Mouse (Mus musculus) MEL (cell line): ENCODE results near the gene Gm5901. TPM values are rescaled to one million over a fixed set of nuclear protein-coding genes. Genes with fewer than 3 reads are reported as not detected.

Experiments used
- DNase-seq: peaks from one replicate; pipeline ENCODE4 v3.0.0; 2011; ENCODE audit warnings: low read depth, low spot score
- H3K27ac ChIP-seq: 2 replicates; pipeline ENCODE4 v1.5.1; 2012; ENCODE audit warnings: low read depth, mild to moderate bottlenecking, control low read depth, low read length, moderate library complexity; ENCODE audit not compliant: control insufficient read depth
- H3K27me3 ChIP-seq, 2 experiments: fragments of 150-350 bp in 1 of 2; sonication (generic) in 1 of 2; 2 replicates each; pipeline ENCODE4 v1.6.1; 2012; ENCODE audit warnings: low read length in 2 of 2, mild to moderate bottlenecking in 2 of 2, improper control_type of control experiment in 1 of 2, moderate library complexity in 1 of 2; ENCODE audit not compliant: insufficient read depth in 2 of 2, control insufficient read depth in 1 of 2
- H3K36me3 ChIP-seq, 2 experiments: 2 replicates each; pipeline ENCODE4 v1.6.1; 2012 to 2014; ENCODE audit warnings: low read length in 2 of 2, improper control_type of control experiment in 1 of 2, inconsistent platforms in 1 of 2, mild to moderate bottlenecking in 1 of 2; ENCODE audit not compliant: insufficient read depth in 2 of 2, control insufficient read depth in 1 of 2
- H3K4me1 ChIP-seq, 2 experiments: fragments of 150-350 bp in 1 of 2; sonication (generic) in 1 of 2; 2 replicates each; pipeline ENCODE4 v1.6.1; 2012; ENCODE audit warnings: low read length in 2 of 2, improper control_type of control experiment in 1 of 2, mild to moderate bottlenecking in 1 of 2; ENCODE audit not compliant: insufficient read depth in 2 of 2, control insufficient read depth in 1 of 2
- H3K4me3 ChIP-seq, 2 experiments: fragments of 150-350 bp in 1 of 2; sonication (generic) in 1 of 2; 2 replicates each; pipeline ENCODE4 v1.5.1; 2012; ENCODE audit warnings: low read depth in 2 of 2, low read length in 2 of 2, mild to moderate bottlenecking in 2 of 2, moderate library complexity in 2 of 2, control low read depth in 1 of 2, improper control_type of control experiment in 1 of 2; ENCODE audit not compliant: control insufficient read depth in 1 of 2, insufficient read depth in 1 of 2
- H3K79me2 ChIP-seq: 2 replicates; pipeline ENCODE4 v1.6.1; 2012; ENCODE audit warnings: mild to moderate bottlenecking, low read length, moderate library complexity; ENCODE audit not compliant: control insufficient read depth, poor library complexity, insufficient read depth
- H3K9ac ChIP-seq: 2 replicates; pipeline ENCODE4 v1.6.1; 2012; ENCODE audit warnings: low read depth, mild to moderate bottlenecking, control low read depth, low read length, moderate library complexity; ENCODE audit not compliant: control insufficient read depth, poor library complexity, severe bottlenecking
- H3K9me3 ChIP-seq: fragments of 150-350 bp; sonication (generic); replicated peaks from 2 replicates; pipeline ENCODE4 v1.6.1; 2012; ENCODE audit warnings: mild to moderate bottlenecking, low read length, improper control_type of control experiment, moderate library complexity; ENCODE audit not compliant: insufficient read depth
- CHD2 ChIP-seq: IDR thresholded peaks from 2 replicates; pipeline ENCODE4 v1.6.1; 2011; ENCODE audit warnings: low read length, improper control_type of control experiment
- CTCF ChIP-seq, 3 experiments: IDR thresholded peaks in 2 of 3; conservative IDR thresholded peaks in 1 of 3; 2 replicates each; pipeline ENCODE4 v1.5.1; 2011 to 2012; ENCODE audit warnings: low read length in 3 of 3, low read depth in 2 of 3, mild to moderate bottlenecking in 2 of 3, improper control_type of control experiment in 1 of 3, inconsistent platforms in 1 of 3, mixed read lengths in 1 of 3, moderate library complexity in 1 of 3; ENCODE audit not compliant: control insufficient read depth in 1 of 3, insufficient read depth in 1 of 3, poor library complexity in 1 of 3, severe bottlenecking in 1 of 3
- E2F4 ChIP-seq: IDR thresholded peaks from 2 replicates; pipeline ENCODE4 v1.6.1; 2011; ENCODE audit warnings: low read depth, low read length, improper control_type of control experiment, borderline replicate concordance
- EP300 ChIP-seq, 2 experiments: IDR thresholded peaks; 2 replicates each; pipeline ENCODE4 v1.6.1; 2011; ENCODE audit warnings: improper control_type of control experiment in 2 of 2, low read length in 2 of 2, low read depth in 1 of 2, mild to moderate bottlenecking in 1 of 2
- ETS1 ChIP-seq: IDR thresholded peaks from 2 replicates; pipeline ENCODE4 v1.6.1; 2012; ENCODE audit warnings: low read depth, mild to moderate bottlenecking, inconsistent platforms, low read length, improper control_type of control experiment, moderate library complexity
- HCFC1 ChIP-seq: IDR thresholded peaks from 2 replicates; pipeline ENCODE4 v1.6.1; 2012; ENCODE audit warnings: low read depth, mild to moderate bottlenecking, inconsistent platforms, low read length, improper control_type of control experiment, moderate library complexity
- JUND ChIP-seq: IDR thresholded peaks from 2 replicates; pipeline ENCODE4 v1.6.1; 2011; ENCODE audit warnings: low read depth, mild to moderate bottlenecking, improper control_type of control experiment, low read length
- MAX ChIP-seq: IDR thresholded peaks from 2 replicates; pipeline ENCODE4 v1.6.1; 2011; ENCODE audit warnings: low read length, improper control_type of control experiment
- NELFE ChIP-seq: IDR thresholded peaks from 2 replicates; pipeline ENCODE4 v1.6.1; 2011; ENCODE audit warnings: low read depth, low read length, improper control_type of control experiment
- NRF1 ChIP-seq: IDR thresholded peaks from 2 replicates; pipeline ENCODE4 v1.6.1; 2014; ENCODE audit warnings: low read depth, mild to moderate bottlenecking, inconsistent platforms, low read length, improper control_type of control experiment, moderate library complexity; ENCODE audit not compliant: poor library complexity, insufficient read depth, severe bottlenecking
- POLR2AphosphoS2 ChIP-seq: IDR thresholded peaks from 2 replicates; pipeline ENCODE4 v1.6.1; 2011; ENCODE audit warnings: low read length, improper control_type of control experiment
- POLR2AphosphoS5 ChIP-seq: IDR thresholded peaks from 2 replicates; pipeline ENCODE4 v1.6.1; 2012; ENCODE audit warnings: low read depth, borderline replicate concordance, mild to moderate bottlenecking, inconsistent platforms, low read length, moderate library complexity, mixed read lengths
- SIN3A ChIP-seq: IDR thresholded peaks from 2 replicates; pipeline ENCODE4 v1.6.1; 2012; ENCODE audit warnings: low read length, improper control_type of control experiment, inconsistent platforms
- SMC3 ChIP-seq: IDR thresholded peaks from 2 replicates; pipeline ENCODE4 v1.6.1; 2011; ENCODE audit warnings: low read depth, low read length, improper control_type of control experiment
- TAL1 ChIP-seq: IDR thresholded peaks from 2 replicates; pipeline ENCODE4 v1.6.1; 2012; ENCODE audit warnings: mild to moderate bottlenecking, inconsistent platforms, low read length, moderate library complexity, mixed read lengths
- TBP ChIP-seq: IDR thresholded peaks from 2 replicates; pipeline ENCODE4 v1.8.0; 2011; ENCODE audit warnings: low read depth, low read length, improper control_type of control experiment
- TCF12 ChIP-seq: IDR thresholded peaks from 2 replicates; pipeline ENCODE4 v1.6.1; 2014; ENCODE audit warnings: low read depth, mild to moderate bottlenecking, inconsistent platforms, low read length, improper control_type of control experiment, moderate library complexity
- ZC3H11A ChIP-seq: IDR thresholded peaks from 2 replicates; pipeline ENCODE4 v1.6.1; 2012; ENCODE audit warnings: low read depth, mild to moderate bottlenecking, inconsistent platforms, low read length, improper control_type of control experiment
- ZKSCAN1 ChIP-seq: IDR thresholded peaks from 2 replicates; pipeline ENCODE4 v1.6.1; 2012; ENCODE audit warnings: low read depth, mild to moderate bottlenecking, inconsistent platforms, low read length, improper control_type of control experiment, moderate library complexity
- ZMIZ1 ChIP-seq: IDR thresholded peaks from 2 replicates; pipeline ENCODE4 v1.6.1; 2012; ENCODE audit warnings: low read depth, mild to moderate bottlenecking, inconsistent platforms, low read length, improper control_type of control experiment, moderate library complexity
- polyA plus RNA-seq, 2 experiments: library from polyadenylated mRNA; stranded (reverse) in 1 of 2; unstranded in 1 of 2; fragments of >175 nt in 1 of 2; fragments of >200 nt in 1 of 2; gene quantifications; 2 replicates each; pipeline versions ENCODE4 v1.2.1 to v1.2.4; 2012; ENCODE audit warnings: low replicate concordance in 2 of 2, low read depth in 1 of 2; ENCODE audit not compliant: insufficient read length in 2 of 2, insufficient read depth in 1 of 2, missing spikeins in 1 of 2
- total RNA-seq: library from RNA; depleted of rRNA; stranded (reverse); fragments of 300-350 nt; gene quantifications from 2 replicates; pipeline ENCODE4 v1.2.3, GENCODE M21; 2012

Gene Gm5901
- total and polyA plus RNA-seq, 3 experiments = 0.31 to 1.7 TPM; not detected in 1

- H3K4me1 ChIP-seq = peaks cover 6 to 7% of the 10 kb centered on the region in 2 experiments
- H3K79me2 ChIP-seq = no peaks in the 10 kb centered on the region
- TF ChIP-seq CTCF (IDR thresholded peaks at IDR 0.05 in 2 of 3, conservative IDR thresholded peaks at IDR 0.05 in 1 of 3; ENCODE audit: control insufficient read depth in 1 of 3, insufficient read depth in 1 of 3, low read depth in 2 of 3, low read length in 3 of 3, poor library complexity in 1 of 3, severe bottlenecking in 1 of 3) = no peak
- TF ChIP-seq MAX = no peak
- TF ChIP-seq SIN3A = no peak
- no peak for TF ChIP-seq ZMIZ1
- no peak for TF ChIP-seq SMC3
- TF ChIP-seq TCF12 = no peak
- no peak for TF ChIP-seq POLR2AphosphoS2
- no peak for TF ChIP-seq CHD2
- TF ChIP-seq TAL1 = no peak
- TF ChIP-seq E2F4 = no peak
- TF ChIP-seq ZKSCAN1 = no peak
- TF ChIP-seq NRF1 = no peak
- TF ChIP-seq ZC3H11A = no peak
- TF ChIP-seq JUND = no peak
- no peaks in the 10 kb centered on the region for H3K9me3 ChIP-seq
- H3K9ac ChIP-seq = no peak overlapping the region
- H3K4me3 ChIP-seq = no peak overlapping the region
- DNase-seq = no peak
- H3K36me3 ChIP-seq = peaks cover 0 to 13% of the 10 kb centered on the region in 2 experiments; a peak in 2 of 4 replicates
- H3K27ac ChIP-seq = no peak overlapping the region
- H3K27me3 ChIP-seq = no peaks in the 10 kb centered on the region
Observed at GRCm38 (mm10) chr7:105373976-105374375, 862 bp upstream of the Gm5901 start.

- Histone ChIP-seq H3K36me3 (peaks cover 0 to 2% of the 10 kb centered on the region in 2 experiments; a peak in 3 of 4 replicates), H3K27ac (no peak overlapping the region), H3K4me3 (no peak overlapping the region), H3K9me3 (no peaks in the 10 kb centered on the region), H3K27me3 (no peaks in the 10 kb centered on the region), H3K9ac (no peak overlapping the region), H3K4me1 (no peaks in the 10 kb centered on the region; a peak in 1 of 4 replicates), H3K79me2 (no peaks in the 10 kb centered on the region)
- DNase-seq = no peak
- TF ChIP-seq TBP (no peak), HCFC1 (no peak), NELFE (no peak), MAX (no peak), ETS1 (no peak), POLR2AphosphoS5 (no peak), EP300 (IDR thresholded peaks at IDR 0.05; ENCODE audit: low read depth in 1 of 2, low read length in 2 of 2) (no peak)
Observed at GRCm38 (mm10) chr7:105380329-105380728, 5.5 kb downstream of the Gm5901 start.
